Mouse (Mus musculus): ENCODE results near the gene Mbnl1.
A peak's percentile ranks its signal among the peaks of the same experiment; 100 is the strongest.

Gene Mbnl1

GRCm38 (mm10) chr3:60517234-60517787 is 44.7 kb downstream of the Mbnl1 start:
- peak; percentile 62 for DNase-seq (ENCODE audit: low read depth)

GRCm38 (mm10) chr3:60519337-60519736 is 46.7 kb downstream of the Mbnl1 start:
- DNase-seq (ENCODE audit: low read depth): peak; percentile 69

- peak; percentile 52 for DNase-seq (ENCODE audit: low read depth)
Measured at GRCm38 (mm10) chr3:60524127-60524526, 51.5 kb downstream of the Mbnl1 start.

GRCm38 (mm10) chr3:60531286-60531685 is 58.7 kb downstream of the Mbnl1 start:
- no peak for DNase-seq (ENCODE audit: low read depth)

GRCm38 (mm10) chr3:60531826-60532225 is 59.2 kb downstream of the Mbnl1 start:
- no peak for DNase-seq (ENCODE audit: low read depth)

- no peak for DNase-seq (ENCODE audit: low read depth)
Measured at GRCm38 (mm10) chr3:60535224-60535623, 62.6 kb downstream of the Mbnl1 start.

GRCm38 (mm10) chr3:60537063-60537462 is 64.4 kb downstream of the Mbnl1 start:
- DNase-seq (ENCODE audit: low read depth): peak; percentile 78

- DNase-seq (ENCODE audit: low read depth): no peak
Measured at GRCm38 (mm10) chr3:60538214-60538971, 65.8 kb downstream of the Mbnl1 start.

- DNase-seq (ENCODE audit: low read depth): no peak
Measured at GRCm38 (mm10) chr3:60541121-60541520, 68.5 kb downstream of the Mbnl1 start.

GRCm38 (mm10) chr3:60546196-60546595 is 73.6 kb downstream of the Mbnl1 start:
- no peak for DNase-seq (ENCODE audit: low read depth)

- no peak for DNase-seq (ENCODE audit: low read depth)
Measured at GRCm38 (mm10) chr3:60546904-60547303, 74.3 kb downstream of the Mbnl1 start.

GRCm38 (mm10) chr3:60550492-60550891 is 77.9 kb downstream of the Mbnl1 start:
- DNase-seq (ENCODE audit: low read depth): no peak

GRCm38 (mm10) chr3:60551650-60552049 is 79.0 kb downstream of the Mbnl1 start:
- DNase-seq (ENCODE audit: low read depth): no peak

GRCm38 (mm10) chr3:60553011-60553410 is 80.4 kb downstream of the Mbnl1 start:
- no peak for DNase-seq (ENCODE audit: low read depth)

GRCm38 (mm10) chr3:60556596-60556995 is 84.0 kb downstream of the Mbnl1 start:
- DNase-seq (ENCODE audit: low read depth): no peak

GRCm38 (mm10) chr3:60558252-60558862 is 85.7 kb downstream of the Mbnl1 start:
- no peak for DNase-seq (ENCODE audit: low read depth)

- no peak for DNase-seq (ENCODE audit: low read depth)
Measured at GRCm38 (mm10) chr3:60559762-60560161, 87.1 kb downstream of the Mbnl1 start.

- DNase-seq (ENCODE audit: low read depth): no peak
Measured at GRCm38 (mm10) chr3:60563529-60564243, 91.1 kb downstream of the Mbnl1 start.

- no peak for DNase-seq (ENCODE audit: low read depth)
Measured at GRCm38 (mm10) chr3:60564244-60564643, 91.6 kb downstream of the Mbnl1 start.

- no peak for DNase-seq (ENCODE audit: low read depth)
Measured at GRCm38 (mm10) chr3:60565204-60565603, 92.6 kb downstream of the Mbnl1 start.

- DNase-seq (ENCODE audit: low read depth): no peak
Measured at GRCm38 (mm10) chr3:60565950-60566349, 93.3 kb downstream of the Mbnl1 start.

GRCm38 (mm10) chr3:60568171-60568684 is 95.6 kb downstream of the Mbnl1 start:
- DNase-seq (ENCODE audit: low read depth): no peak
